Mouse (Mus musculus): ENCODE data around the gene Nek5. TPM values are rescaled to one million over a fixed set of nuclear protein-coding genes. Genes with fewer than 3 reads are reported as not detected.
"Not testable (repeated sequence)": the region's sequence is repeated elsewhere in the genome, so short reads cannot be mapped to it uniquely, and the experiment has no call there.

Nek5 gene
- polyA plus RNA-seq, 1 experiment from 2014 or later = not detected

DNA sequence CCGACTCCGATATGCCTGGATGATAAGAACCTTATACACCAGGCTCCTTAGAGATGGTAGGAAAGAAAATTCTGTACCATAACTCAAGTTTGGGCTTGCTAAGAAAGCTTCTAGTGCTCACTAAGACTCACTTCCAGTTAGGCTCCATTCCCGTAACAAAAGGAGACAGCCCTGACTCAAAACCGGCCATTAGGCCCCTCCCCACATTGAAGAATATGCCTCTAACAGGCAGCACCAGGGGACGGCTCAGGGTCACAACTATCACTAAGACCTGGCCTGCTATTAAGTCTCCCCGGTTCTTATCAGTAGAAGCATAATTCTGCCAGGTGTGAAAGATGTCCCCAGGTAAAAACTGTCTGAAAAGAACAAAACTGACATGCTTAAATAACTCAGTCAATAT is 21.0 kb upstream of the Nek5 start:
- Histone ChIP-seq H3K27ac (no peak overlapping the region), H3K36me3 (no peaks in the 10 kb centered on the region), H3K9me3 (replicated peaks) (no peaks in the 10 kb centered on the region), H3K9ac (no peak overlapping the region), H3K4me2 (no peak overlapping the region), H3K4me3 (replicated peaks) (no peak overlapping the region), H3K27me3 (no peaks in the 10 kb centered on the region), H3K4me1 (replicated peaks) (peaks cover 18% of the 10 kb centered on the region)
- no peak for ATAC-seq (ENCODE audit: low read depth)
- no peak for DNase-seq
- WGBS (ENCODE audit: insufficient replicate concordance) = 71% methylated on average over 6 of the region's 6 CpGs

DNA sequence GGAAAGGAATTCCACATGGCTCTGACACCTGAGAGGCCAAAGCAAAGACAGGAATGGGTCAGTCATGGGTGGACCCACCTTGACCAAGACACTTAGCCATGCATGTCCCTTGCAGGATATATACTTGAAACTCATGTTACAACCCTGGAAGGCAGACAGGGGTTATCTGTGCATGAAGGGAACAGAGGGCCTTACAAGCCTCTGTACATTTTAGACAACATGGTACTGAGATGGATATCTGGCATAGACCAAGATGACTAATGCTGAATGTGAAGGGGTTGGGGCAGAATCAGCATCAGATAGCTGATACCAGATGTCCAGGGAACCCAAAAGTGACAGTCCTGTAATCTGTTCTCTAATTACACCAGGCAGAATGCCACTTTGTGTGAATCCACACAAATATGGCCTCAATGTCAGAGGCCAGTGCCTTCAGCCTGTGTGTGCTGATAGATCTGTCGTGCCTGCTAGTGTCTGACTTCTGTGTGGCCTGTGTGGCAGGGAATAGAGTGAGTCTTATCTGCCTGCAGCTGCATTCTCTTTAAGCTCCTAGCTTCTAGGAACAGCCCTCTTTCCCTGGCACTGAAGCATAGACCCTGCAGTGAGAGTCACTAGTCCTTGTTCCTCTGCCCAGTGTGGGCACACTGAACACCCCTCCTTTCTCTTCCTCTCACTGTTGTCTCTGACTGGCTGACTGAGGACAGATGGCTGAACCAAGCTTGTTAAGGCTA is 19.1 kb upstream of the Nek5 start:
- peak; percentile 89 for ATAC-seq (ENCODE audit: low read depth)
- peak; percentile 27 for DNase-seq
- H3K27me3 ChIP-seq = no peaks in the 10 kb centered on the region
- H3K9ac ChIP-seq = peak overlapping the region; percentile 7; the same call in 1 of the 2 replicates
- H3K4me3 ChIP-seq (replicated peaks) = no peak overlapping the region
- WGBS (ENCODE audit: insufficient replicate concordance) = 26% methylated on average over 1 of the region's 1 CpGs
- no peaks in the 10 kb centered on the region for H3K36me3 ChIP-seq
- H3K4me1 ChIP-seq (replicated peaks) = peaks cover 18% of the 10 kb centered on the region
- no peak overlapping the region for H3K4me2 ChIP-seq
- H3K9me3 ChIP-seq (replicated peaks) = no peaks in the 10 kb centered on the region
- H3K27ac ChIP-seq = peak overlapping the region; percentile 25

DNA sequence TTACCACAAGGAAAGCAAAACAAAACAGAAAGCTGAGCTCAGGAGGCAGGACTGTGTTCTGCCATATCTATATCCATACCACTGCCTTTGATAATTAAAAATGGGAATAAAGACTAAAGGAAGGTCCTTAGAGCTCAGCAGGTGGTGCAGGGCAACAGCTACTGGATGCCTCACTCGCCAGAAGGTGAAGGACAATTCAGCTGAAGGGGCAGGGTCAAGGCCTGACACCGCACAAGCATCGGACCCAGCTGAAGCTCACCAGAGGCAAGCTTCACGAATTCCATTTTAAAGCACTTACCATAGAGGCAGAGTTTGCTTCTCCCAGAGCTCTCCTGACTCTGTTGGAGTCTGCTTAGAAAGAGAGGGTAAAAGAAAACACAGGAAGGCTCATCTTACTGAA is 17.7 kb upstream of the Nek5 start:
- WGBS (ENCODE audit: insufficient replicate concordance) = 84% methylated on average over 4 of the region's 4 CpGs
- H3K4me1 ChIP-seq (replicated peaks) = peaks cover 18% of the 10 kb centered on the region
- no peaks in the 10 kb centered on the region for H3K9me3 ChIP-seq (replicated peaks)
- no peak overlapping the region for H3K27ac ChIP-seq
- no peak overlapping the region for H3K4me2 ChIP-seq
- H3K27me3 ChIP-seq = no peaks in the 10 kb centered on the region
- no peaks in the 10 kb centered on the region for H3K36me3 ChIP-seq
- no peak for ATAC-seq (ENCODE audit: low read depth)
- no peak for DNase-seq
- no peak overlapping the region for H3K4me3 ChIP-seq (replicated peaks)
- H3K9ac ChIP-seq = no peak overlapping the region

DNA sequence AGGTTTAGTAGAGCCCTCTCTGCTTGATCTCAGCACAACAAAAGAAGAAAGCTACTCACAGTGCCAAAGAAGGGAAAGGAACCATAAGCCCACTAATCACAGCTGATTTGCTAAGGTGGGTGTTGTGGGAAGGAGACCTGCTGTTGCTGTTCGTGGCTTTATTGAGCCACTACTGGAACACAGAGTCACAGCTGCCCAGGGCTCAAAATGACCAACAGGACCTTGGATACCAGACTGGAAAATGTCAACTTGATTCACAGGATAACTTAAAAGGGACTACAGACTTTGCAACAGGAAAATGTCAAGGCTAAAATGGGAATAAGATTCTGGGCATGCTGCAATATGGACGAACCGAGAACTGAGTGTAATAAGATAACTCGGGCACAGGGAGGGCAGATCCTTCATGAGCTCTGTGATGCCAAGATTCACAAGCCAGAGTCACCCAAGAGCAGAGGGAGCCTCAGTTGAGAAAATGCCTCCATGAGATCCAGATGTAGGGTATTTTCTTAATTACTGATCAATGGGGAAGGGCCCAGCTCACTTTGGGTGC is 17.1 kb upstream of the Nek5 start:
- DNase-seq = no peak
- Histone ChIP-seq H3K36me3 (no peaks in the 10 kb centered on the region), H3K4me2 (no peak overlapping the region), H3K4me1 (replicated peaks) (peaks cover 18% of the 10 kb centered on the region), H3K9me3 (replicated peaks) (no peaks in the 10 kb centered on the region), H3K4me3 (replicated peaks) (no peak overlapping the region), H3K27ac (no peak overlapping the region), H3K9ac (no peak overlapping the region), H3K27me3 (no peaks in the 10 kb centered on the region)
- no peak for ATAC-seq (ENCODE audit: low read depth)
- WGBS (ENCODE audit: insufficient replicate concordance) = 79% methylated on average over 4 of the region's 4 CpGs

DNA sequence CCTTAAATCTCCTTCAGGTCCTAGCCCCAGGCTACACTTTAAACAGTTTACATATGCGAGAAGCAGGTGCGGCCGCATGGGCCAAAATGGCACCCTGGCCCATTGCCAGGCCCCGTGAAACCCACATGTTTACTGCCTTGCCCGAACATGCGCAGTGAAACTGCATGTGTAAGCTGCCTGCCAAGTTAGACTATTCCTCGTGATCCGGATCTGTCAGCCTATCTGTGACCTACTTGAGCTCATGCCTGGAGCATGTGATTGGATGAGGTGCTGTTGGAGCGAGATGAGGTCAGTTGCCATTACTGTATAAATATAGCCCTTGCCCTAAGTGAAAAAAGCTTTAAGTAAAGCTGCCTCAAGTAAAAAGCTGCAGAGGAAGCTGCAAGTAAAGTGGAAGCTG is 11.6 kb upstream of the Nek5 start:
- H3K27ac ChIP-seq; ATAC-seq (ENCODE audit: low read depth); H3K4me3 ChIP-seq (replicated peaks); H3K9me3 ChIP-seq (replicated peaks); H3K9ac ChIP-seq; H3K36me3 ChIP-seq; H3K27me3 ChIP-seq; DNase-seq; H3K4me2 ChIP-seq: not testable (repeated sequence)
- 91% methylated on average over 9 of the region's 9 CpGs for WGBS (ENCODE audit: insufficient replicate concordance)
- H3K4me1 ChIP-seq (replicated peaks) = peaks cover 28% of the 10 kb centered on the region

DNA sequence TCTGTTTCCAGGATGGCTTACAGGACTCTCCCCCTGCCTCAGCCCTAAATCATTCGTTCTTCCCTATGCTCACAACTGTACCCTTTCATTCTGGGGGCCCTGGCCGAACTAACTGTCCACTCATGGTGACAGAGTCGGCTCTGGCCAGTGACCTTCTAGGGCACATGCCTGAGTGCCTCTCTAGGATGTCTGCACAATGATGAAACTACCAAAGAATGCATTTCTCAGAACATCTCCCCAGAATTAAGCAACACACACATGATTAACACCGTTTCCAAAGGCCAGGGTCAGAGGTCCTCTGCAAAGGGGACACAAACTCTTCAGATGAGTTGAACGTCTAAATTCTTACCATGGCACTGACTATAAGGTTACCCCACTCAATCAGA is 9.9 kb upstream of the Nek5 start:
- Histone ChIP-seq H3K27ac (peak overlapping the region; percentile 91), H3K9me3 (replicated peaks) (no peaks in the 10 kb centered on the region), H3K4me1 (replicated peaks) (peaks cover 28% of the 10 kb centered on the region), H3K4me3 (replicated peaks) (peak overlapping the region; percentile 18; the same call in 1 of the 2 replicates), H3K4me2 (peak overlapping the region; percentile 57), H3K9ac (peak overlapping the region; percentile 39; the same call in 1 of the 2 replicates), H3K36me3 (0 out of 2 replicates have a peak, but pooled peaks cover 3% of the 10 kb centered on the region), H3K27me3 (no peaks in the 10 kb centered on the region)
- ATAC-seq (ENCODE audit: low read depth) (no peak), DNase-seq (no peak)
- WGBS (ENCODE audit: insufficient replicate concordance) = 77% methylated on average over 5 of the region's 5 CpGs

DNA sequence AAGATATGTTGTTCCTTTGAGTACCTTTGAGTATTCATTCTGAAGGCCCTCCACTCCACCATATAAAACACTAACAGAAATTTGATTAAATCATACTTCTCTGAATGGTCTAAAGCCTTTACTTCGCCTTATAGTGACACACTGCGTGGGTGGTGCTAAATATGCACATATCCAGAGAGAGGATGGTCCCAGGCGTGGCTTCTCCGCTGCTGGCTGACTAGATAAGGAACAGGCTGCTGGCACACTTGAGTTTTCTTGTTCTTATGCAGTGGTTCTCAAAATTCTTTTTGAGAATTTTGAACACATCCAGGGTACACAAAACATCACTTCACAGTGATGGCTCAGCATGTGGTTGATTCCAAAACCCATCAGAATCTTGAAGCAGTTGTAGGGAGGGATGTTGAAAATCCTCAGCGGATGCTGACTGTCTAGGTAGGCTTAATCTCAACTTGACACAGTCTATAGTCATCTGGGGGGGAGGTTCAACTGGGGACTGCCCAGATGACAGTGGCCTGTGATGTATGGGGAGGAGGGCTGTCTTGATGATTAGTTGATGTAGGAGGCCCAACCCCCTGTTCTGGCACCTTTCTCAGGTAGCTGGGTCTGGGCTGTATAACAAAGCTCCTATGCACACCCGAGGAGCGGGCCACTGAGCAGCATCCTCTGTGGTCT is 9.4 kb upstream of the Nek5 start:
- 0 out of 2 replicates have a peak, but pooled peaks cover 3% of the 10 kb centered on the region for H3K36me3 ChIP-seq
- DNase-seq (peak; percentile 77), ATAC-seq (ENCODE audit: low read depth) (peak; percentile 99)
- peaks cover 28% of the 10 kb centered on the region for H3K4me1 ChIP-seq (replicated peaks)
- H3K27ac ChIP-seq = peak overlapping the region; percentile 91
- H3K4me3 ChIP-seq (replicated peaks) = peak overlapping the region; percentile 18; the same call in 1 of the 2 replicates
- WGBS (ENCODE audit: insufficient replicate concordance) = 39% methylated on average over 7 of the region's 7 CpGs
- no peaks in the 10 kb centered on the region for H3K9me3 ChIP-seq (replicated peaks)
- H3K9ac ChIP-seq = 0 out of 2 replicates have a peak overlapping the region, but pooled peaks have one; percentile 39
- peak overlapping the region; percentile 57 for H3K4me2 ChIP-seq
- H3K27me3 ChIP-seq = no peaks in the 10 kb centered on the region

DNA sequence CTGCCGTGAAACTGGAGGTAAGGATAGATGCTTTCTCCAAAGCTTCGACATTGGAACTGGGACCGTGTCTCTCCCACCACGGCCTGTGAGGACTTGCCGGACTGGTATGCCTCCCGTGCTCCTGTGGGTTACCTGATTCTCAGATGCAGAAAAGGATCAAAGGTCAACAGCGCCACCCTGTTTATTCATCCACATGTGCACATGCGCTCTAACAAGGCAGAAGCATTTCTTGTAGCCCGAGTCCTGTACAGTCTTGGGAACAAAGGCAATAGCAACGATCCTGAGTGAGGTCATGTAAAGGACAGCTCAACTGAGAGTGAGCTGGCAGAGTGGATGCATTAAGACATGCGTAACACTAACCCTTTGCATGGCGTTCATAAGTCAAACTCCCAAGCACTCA is 7.2 kb upstream of the Nek5 start:
- H3K9me3 ChIP-seq (replicated peaks) = no peaks in the 10 kb centered on the region
- H3K4me2 ChIP-seq = no peak overlapping the region
- H3K27ac ChIP-seq = no peak overlapping the region
- H3K4me3 ChIP-seq (replicated peaks) = no peak overlapping the region
- 88% methylated on average over 12 of the region's 12 CpGs for WGBS (ENCODE audit: insufficient replicate concordance)
- peaks cover 9% of the 10 kb centered on the region; the same call in 1 of the 2 replicates for H3K36me3 ChIP-seq
- no peaks in the 10 kb centered on the region for H3K27me3 ChIP-seq
- H3K9ac ChIP-seq = no peak overlapping the region
- peaks cover 28% of the 10 kb centered on the region for H3K4me1 ChIP-seq (replicated peaks)
- no peak for ATAC-seq (ENCODE audit: low read depth)
- no peak for DNase-seq

DNA sequence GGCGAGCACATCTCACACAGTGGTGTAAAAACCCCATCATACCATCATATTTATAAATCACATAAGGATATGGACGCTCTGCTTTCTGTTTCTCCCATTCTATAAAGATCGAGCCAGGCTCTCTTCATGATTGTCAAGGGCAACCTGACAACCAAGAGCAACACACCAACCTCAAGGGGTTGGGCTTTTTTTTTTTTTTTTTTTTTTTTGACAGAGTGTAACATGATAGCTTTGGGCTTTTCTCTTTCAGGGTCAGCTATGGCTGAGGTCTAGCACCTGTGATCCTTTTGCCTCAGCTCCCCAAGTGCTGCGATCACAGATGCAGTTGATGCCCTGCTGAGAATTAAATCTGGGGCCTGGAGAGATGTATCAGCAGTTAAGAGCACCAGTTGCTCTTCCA is 17.8 kb downstream of the Nek5 start:
- Histone ChIP-seq H3K36me3 (no peaks in the 10 kb centered on the region), H3K4me2 (no peak overlapping the region), H3K4me1 (replicated peaks) (no peaks in the 10 kb centered on the region), H3K9me3 (replicated peaks) (no peaks in the 10 kb centered on the region), H3K27me3 (no peaks in the 10 kb centered on the region), H3K9ac (no peak overlapping the region), H3K4me3 (replicated peaks) (no peak overlapping the region), H3K27ac (no peak overlapping the region)
- ATAC-seq (ENCODE audit: low read depth) (no peak), DNase-seq (no peak)
- 56% methylated on average over 4 of the region's 4 CpGs for WGBS (ENCODE audit: insufficient replicate concordance)

DNA sequence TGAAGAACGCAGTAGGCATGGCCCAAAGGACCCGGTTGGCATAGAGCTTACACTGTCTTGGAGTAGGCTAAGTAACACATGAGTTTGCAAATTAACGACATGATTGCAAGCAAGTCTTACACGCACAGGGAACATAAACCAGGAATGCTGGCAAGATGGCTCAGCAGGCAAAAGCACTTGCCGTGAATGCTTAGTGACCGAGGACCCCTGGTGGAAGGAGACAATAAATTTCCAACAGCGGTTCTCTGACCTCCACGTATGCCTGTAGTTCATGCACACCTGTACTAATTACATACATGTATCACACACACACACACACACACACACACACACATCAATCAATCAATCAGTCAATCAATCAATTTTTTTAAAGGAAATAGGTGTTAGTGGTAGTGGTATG is 33.3 kb downstream of the Nek5 start:
- no peak overlapping the region for H3K9ac ChIP-seq
- ATAC-seq (ENCODE audit: low read depth) = no peak
- DNase-seq = no peak

DNA sequence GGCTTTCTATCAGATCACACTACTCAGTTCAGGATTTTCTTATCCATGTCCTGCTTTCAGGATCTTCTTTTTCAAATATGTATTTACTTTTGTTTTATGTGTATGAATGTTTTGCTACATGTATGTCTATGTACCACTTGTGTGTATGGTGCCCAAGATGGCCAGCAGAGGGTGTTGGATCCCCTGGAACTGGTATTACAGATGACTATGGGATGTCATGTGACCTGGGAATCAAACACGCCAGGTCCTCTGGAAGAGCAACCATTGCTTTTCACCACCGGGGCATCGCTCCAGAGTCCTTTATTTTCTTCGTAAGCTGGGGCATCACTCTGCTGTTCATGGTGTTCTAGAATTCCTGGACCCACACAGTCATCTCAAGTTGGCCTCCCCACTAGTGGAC is 35.6 kb downstream of the Nek5 start:
- H3K4me1 ChIP-seq (replicated peaks) = no peaks in the 10 kb centered on the region
- no peak overlapping the region for H3K4me3 ChIP-seq (replicated peaks)
- ATAC-seq (ENCODE audit: low read depth) (no peak), DNase-seq (no peak)
- H3K9me3 ChIP-seq (replicated peaks) = no peaks in the 10 kb centered on the region
- no peak overlapping the region for H3K9ac ChIP-seq
- no peak overlapping the region for H3K4me2 ChIP-seq
- no peaks in the 10 kb centered on the region for H3K36me3 ChIP-seq
- WGBS (ENCODE audit: insufficient replicate concordance) = 84% methylated on average over 4 of the region's 4 CpGs
- no peaks in the 10 kb centered on the region for H3K27me3 ChIP-seq
- no peak overlapping the region for H3K27ac ChIP-seq

More for the DNA sequence above, 33.3 kb downstream of the Nek5 start:
- Histone ChIP-seq H3K4me1 (replicated peaks) (no peaks in the 10 kb centered on the region), H3K4me3 (replicated peaks) (no peak overlapping the region), H3K27ac (no peak overlapping the region), H3K4me2 (no peak overlapping the region), H3K27me3 (no peaks in the 10 kb centered on the region), H3K9me3 (replicated peaks) (no peaks in the 10 kb centered on the region), H3K36me3 (no peaks in the 10 kb centered on the region)
- 43% methylated on average over 8 of the region's 8 CpGs for WGBS (ENCODE audit: insufficient replicate concordance)
